Mouse (Mus musculus): ENCODE results near the gene Scp2d1.
"Not testable (repeated sequence)": the region's sequence is repeated elsewhere in the genome, so short reads cannot be mapped to it uniquely, and the experiment has no call there.

Scp2d1 gene

DNA sequence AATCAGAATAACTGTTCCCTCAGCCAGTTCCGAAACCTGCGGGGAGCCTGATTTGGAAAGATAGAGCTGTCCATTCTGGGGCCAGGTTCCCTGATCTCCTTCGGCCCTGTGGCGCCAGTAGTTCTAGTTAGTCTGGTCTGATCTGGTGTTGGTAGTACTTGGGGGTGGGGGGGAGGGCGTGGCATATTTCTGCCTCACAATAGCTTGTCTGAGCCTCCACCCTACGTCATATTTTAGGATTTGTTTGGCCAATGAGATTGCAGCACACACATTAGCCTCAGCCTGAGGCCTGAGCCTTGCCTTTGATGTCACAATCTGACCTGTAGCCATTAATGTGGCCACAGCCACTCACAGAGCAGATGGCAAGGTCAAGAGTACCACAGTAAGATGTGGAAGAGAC, at the start of gene Scp2d1:
Gene Scp2d1, plus strand, starts transcription at position 301 of the 400 bp plus-strand sequence.
- DNase-seq: not testable (repeated sequence)

- DNase-seq: no peak
Measured at GRCm38 (mm10) chr2:144774636-144775160, 48.8 kb upstream of the Scp2d1 start.

GRCm38 (mm10) chr2:144775626-144776025, 47.8 kb upstream of the Scp2d1 start:
- no peak for DNase-seq

GRCm38 (mm10) chr2:144779263-144779662, 44.2 kb upstream of the Scp2d1 start:
- DNase-seq: no peak

DNA sequence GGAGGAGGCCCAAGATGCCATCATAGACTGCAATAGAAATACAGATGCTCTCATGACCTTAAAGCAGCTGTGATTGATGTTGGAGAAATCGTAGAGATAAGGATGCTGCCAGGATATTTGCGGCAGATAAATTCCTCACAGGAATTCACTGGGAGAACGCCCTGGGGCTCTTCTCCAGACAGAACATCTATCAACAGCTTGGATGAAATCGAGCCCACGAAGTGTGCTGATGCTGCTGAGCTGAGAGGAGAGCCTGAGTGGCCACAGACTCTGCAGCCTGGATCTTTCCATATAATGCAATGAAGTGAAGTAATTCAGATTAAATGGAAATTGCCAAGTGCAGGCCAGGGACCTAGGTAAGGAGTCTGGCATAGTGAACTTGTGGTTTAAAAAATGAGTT, 42.7 kb upstream of the Scp2d1 start:
- DNase-seq: no peak

DNA sequence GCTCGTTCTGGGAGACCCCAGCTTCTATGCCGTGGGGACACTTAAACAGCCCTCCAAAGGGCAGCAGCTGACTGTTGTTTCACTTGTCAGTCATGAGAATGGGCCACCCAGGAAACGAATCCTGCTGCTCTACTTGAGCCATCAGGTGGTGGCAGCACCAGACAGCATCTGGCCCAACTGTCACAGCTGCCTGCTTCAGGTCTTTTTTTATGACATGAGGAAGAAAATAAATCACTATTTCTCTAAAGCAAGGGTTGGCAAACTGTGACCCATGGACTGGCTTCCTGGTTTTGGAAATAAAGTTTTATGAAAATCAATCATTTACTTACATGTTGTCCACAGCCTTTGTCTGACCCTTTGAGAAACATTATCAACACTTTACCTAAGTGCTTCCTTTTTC, 41.6 kb upstream of the Scp2d1 start:
- no peak for DNase-seq

DNA sequence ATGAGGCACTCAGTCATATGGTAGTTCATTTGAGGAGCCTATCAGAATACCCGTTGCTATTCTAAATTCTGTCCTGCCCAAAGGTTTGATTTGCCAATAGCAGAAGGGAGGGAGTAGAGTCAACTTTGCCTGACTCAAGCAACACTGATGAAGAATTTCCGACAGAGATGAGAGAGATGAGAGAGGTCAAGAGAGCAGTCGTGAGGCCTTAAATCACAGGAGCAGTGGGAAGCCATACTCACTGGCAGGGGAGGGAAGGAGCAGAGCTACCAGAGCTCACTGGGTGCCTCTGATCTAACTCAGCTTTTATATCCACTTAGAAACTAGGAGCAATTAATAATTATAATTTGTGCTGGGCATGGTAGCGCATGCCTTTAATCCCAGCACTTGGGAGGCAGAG, 41.0 kb upstream of the Scp2d1 start:
- DNase-seq: no peak

DNA sequence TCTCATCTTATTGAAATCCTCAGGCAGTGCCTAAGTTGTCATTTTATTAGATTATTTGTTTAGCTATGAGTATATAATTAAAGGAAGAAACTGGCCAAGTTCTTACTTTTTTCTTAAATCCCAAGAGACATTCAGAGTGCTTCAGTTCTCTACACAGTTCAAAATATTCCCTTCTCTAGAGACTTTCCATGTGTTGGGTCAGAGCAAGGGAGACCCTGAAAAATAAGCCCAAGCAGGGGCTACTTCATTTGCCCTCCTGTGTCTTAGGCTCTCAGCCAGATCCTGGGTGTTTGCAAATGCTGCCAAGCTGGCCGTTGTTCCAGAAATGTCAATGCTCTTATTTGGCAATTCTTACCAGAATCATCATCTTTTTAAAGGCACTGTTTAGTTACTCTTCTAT, 40.3 kb upstream of the Scp2d1 start:
- DNase-seq: no peak

DNA sequence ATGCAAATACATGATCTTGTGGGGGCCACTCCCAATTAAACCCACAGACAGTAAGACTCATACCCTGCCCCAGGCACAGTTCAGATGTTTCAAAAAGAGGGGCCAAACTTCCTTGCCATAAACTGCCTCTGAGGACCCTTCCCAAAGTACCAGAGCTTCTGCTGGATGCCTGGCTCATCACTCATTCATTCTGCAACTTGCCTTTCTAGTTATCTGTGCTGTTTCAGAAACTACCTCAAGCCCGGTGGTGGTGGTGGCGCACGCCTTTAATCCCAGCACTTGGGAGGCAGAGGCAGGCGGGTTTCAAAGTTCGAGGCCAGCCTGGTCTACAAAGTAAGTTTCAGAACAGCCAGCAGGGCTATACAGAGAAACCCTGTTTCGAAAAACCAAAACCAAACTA, 39.6 kb upstream of the Scp2d1 start:
- no peak for DNase-seq

DNA sequence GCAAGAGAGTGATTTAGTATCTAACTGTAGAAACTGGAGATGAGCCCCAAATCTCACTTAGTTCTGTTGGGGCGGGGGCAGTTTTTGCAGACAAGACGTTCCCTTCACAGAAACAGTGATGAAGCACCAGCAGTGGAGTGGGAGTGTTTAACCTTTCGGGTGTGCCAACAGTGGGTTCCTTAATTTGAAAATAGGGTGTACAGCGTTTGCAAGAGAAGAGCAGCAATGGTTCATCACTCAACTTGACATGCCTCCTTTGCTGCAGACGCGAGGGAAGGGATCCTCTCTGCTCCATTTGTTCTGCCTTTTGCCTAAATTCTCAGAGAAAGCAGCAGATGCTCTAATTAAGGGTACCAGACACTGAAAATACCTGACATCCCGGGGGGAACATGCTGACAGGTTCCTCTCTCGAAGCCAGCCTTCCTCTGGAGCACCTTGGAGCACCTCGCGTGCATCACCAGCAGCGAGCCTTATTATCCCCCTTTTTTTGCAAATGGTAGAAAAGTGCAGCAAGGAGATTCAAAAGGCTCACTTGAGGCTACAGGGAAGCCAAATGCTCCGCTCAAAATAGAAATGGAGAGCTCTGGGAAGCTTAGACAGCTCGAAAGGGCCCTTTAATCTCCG, 31.7 kb upstream of the Scp2d1 start:
- no peak for DNase-seq

- DNase-seq: no peak
Measured at GRCm38 (mm10) chr2:144797515-144797914, 25.9 kb upstream of the Scp2d1 start.

DNA sequence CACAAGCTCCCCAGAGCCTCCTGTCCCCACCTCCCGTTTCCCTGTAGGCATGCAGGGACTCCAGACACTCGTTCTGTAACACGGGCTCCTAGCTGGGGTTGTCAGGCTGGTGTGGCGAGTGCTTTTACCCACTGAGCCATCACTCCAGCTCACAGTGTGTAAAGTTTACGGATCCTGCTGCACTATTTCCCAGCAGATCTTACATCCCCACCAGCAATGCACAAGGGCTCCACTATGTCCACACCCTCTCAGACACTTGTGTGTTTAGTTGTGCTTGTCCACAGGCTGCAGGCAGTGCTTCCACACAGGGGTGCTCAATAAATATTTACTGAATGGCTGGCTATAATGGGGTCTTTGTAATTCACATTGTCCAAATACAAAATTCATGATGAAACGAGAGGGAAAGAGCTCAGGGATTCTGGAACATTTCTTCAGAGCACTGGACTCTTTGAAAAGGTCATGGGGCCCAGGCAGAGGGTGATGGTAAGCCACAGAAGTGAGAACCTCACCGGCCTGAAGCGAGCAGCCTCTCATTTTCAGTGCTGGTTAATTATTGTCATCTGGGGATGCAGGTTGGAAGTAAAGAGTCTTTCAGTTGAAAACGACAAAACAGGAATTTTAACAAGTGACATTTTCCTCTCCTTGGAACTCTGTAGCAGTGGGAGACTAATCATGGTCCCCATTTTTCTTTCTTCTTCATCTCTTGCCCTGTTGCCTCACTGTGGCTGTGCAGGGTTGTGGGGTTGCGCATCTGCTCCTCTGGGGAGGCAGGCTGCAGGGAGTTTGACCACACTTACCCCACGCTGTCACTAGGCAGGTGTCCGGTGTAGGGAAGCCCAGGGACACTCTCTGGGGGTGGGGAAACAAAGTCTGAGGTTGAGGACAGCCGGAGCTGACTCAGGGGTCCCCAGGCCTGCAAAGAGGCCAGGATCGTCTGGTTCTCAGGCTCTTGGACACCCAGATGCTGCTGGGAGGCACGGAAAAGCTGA, 15.4 kb upstream of the Scp2d1 start:
- DNase-seq: no peak

DNA sequence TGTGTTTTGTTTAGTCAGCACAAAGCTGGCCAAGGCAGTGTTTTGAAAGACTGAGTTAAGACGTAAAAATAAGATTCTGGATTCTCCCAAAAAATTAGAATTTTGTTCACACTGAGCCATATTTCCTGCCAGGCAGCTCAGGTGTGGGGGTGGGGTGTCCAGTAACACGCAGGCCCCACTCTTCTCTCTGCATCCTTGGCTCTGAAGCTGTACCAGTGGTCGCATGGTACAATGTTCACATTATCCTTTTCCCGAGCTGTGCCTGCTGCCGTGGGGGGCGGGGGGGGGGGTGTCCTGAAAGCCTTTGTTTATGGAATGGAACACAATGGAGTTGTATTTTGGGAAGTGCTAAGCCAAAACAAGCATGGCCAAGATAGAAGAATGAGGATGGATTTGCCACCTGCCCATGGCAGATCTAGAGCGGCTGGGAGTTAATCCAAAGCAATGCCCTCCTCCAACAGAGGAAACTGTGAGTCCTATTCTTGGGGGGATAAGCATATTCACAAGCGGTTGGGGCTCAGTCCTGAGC, 5.1 kb downstream of the Scp2d1 start:
- no peak for DNase-seq

DNA sequence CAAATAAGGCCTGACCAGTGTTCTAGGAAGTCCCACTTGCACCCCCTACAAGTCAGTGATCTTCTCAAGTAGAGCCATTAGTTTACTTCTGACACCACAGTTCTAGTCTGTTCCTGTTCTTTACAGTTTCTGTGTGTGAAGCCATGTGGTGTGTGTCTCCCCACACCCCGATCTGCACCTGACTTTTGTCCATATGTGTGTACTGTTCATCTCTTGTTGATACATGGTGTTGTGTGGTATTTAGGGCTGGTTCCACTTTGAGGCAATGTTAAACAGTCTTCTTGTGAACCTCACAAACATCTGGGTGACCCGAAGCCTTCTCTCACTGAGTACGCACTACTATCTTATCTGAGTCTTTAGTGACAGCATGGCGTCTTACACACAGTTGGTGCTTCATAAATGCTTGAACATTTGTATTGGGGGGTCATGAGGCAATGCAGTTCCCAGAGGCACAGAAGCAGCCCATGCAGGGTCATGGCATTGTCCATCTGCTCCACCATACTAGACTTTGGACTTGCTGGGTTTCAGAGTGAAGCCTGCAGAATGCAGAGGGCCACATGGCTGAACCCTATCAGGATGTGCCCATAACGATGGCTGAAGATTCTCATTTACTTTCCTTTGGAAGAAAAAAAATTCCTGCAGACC, 13.3 kb downstream of the Scp2d1 start:
- no peak for DNase-seq

DNA sequence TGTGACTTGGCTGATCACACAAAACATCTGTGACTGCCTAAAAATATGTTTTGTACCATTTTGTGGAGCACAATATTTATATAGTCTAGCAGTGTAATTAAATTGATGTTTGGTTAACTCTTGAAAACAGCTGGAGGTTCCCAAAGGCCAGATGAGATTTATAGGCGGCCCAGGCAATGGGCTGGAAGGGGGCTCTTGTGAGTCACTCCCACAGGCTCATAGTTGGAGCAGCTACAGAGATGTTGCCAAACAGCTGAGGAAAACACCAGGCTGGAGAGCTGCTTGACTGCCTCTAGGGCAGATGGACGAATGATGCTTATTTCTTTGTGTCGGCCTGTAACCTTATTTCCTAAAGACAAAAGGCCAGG, 13.8 kb downstream of the Scp2d1 start:
- no peak for DNase-seq

DNA sequence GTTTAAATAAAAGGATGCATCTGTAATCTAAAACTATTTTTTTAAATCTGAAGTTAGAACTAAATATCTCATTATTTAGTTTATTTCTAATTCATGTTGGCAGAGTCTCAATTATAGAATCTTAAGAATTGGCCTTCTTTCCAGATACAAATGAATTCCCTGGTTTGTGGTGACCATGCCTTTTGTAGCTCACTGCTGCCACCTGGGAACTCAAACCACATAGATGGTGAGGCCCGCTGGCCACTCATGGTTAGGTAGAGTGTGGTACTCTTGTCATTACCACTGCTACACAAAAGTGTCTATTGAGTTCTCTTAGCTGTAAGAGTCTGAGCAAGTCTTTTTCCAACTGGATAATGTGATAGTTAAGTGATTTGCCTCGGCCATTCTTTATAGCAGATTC, 45.4 kb downstream of the Scp2d1 start:
- peak; percentile 3 for DNase-seq
